Mouse (Mus musculus) CH12.LX (cell line): ENCODE results near the gene Klhl12. TPM values are rescaled to one million over a fixed set of nuclear protein-coding genes. Genes with fewer than 3 reads are reported as not detected.
"Not testable (repeated sequence)": the region's sequence is repeated elsewhere in the genome, so short reads cannot be mapped to it uniquely, and the experiment has no call there.

Experiments
- DNase-seq: peaks from one replicate; pipeline ENCODE4 v3.0.0-alpha.2; 2013; ENCODE audit errors: extremely low read depth
- H3K27ac ChIP-seq: 2 replicates; pipeline ENCODE4 v1.5.1; 2012; ENCODE audit warnings: low read depth, mild to moderate bottlenecking, control low read depth, moderate library complexity; ENCODE audit not compliant: insufficient read depth
- H3K27me3 ChIP-seq: replicated peaks from 2 replicates; pipeline ENCODE3; 2012; ENCODE audit warnings: inconsistent platforms
- H3K36me3 ChIP-seq, 2 experiments: replicated peaks in 1 of 2; 2 replicates each; pipeline versions ENCODE3 to v1.6.1; 2012; ENCODE audit warnings: inconsistent platforms in 1 of 2, low read length in 1 of 2, mild to moderate bottlenecking in 1 of 2, mixed read lengths in 1 of 2, moderate library complexity in 1 of 2; ENCODE audit not compliant: control insufficient read depth in 1 of 2, insufficient read depth in 1 of 2
- H3K4me1 ChIP-seq, 2 experiments: 2 replicates each; pipeline ENCODE4 v1.6.1; 2012; ENCODE audit warnings: inconsistent platforms in 1 of 2, moderate library complexity in 1 of 2; ENCODE audit not compliant: insufficient read depth in 2 of 2, control insufficient read depth in 1 of 2
- H3K4me2 ChIP-seq: 2 replicates; pipeline ENCODE4 v1.6.1; 2012; ENCODE audit warnings: low read depth, mild to moderate bottlenecking, control low read depth; ENCODE audit not compliant: poor library complexity, insufficient read depth, severe bottlenecking
- H3K4me3 ChIP-seq, 3 experiments: fragments of 150-350 bp in 1 of 3; sonication (generic) in 1 of 3; replicated peaks in 1 of 3; 2 replicates each; pipeline versions ENCODE3 to v1.5.1; 2011 to 2012; ENCODE audit warnings: low read depth in 2 of 3, low read length in 2 of 3, mild to moderate bottlenecking in 2 of 3, moderate library complexity in 2 of 3, control low read depth in 1 of 3, improper control_type of control experiment in 1 of 3, inconsistent platforms in 1 of 3, mixed read lengths in 1 of 3; ENCODE audit not compliant: poor library complexity in 1 of 3
- H3K79me2 ChIP-seq: replicated peaks from 2 replicates; pipeline ENCODE4 v1.6.1; 2012; ENCODE audit warnings: mild to moderate bottlenecking, moderate library complexity; ENCODE audit not compliant: control insufficient read depth, poor library complexity, insufficient read depth, severe bottlenecking; ENCODE audit errors: extremely low read depth
- H3K9ac ChIP-seq: 2 replicates; pipeline ENCODE4 v1.6.1; 2012; ENCODE audit warnings: low read depth, mild to moderate bottlenecking, control low read depth, moderate library complexity; ENCODE audit not compliant: insufficient read depth
- H3K9me3 ChIP-seq: replicated peaks from 2 replicates; pipeline ENCODE3; 2012; ENCODE audit warnings: low read length, inconsistent platforms, mixed read lengths
- CHD2 ChIP-seq: IDR thresholded peaks from 2 replicates; pipeline ENCODE4 v1.6.1; 2011; ENCODE audit warnings: low read length, improper control_type of control experiment
- CTCF ChIP-seq, 2 experiments: IDR thresholded peaks in 1 of 2; conservative IDR thresholded peaks in 1 of 2; 2 replicates each; pipeline ENCODE4 v1.5.1; 2011 to 2012; ENCODE audit warnings: low read depth in 2 of 2, low read length in 2 of 2, improper control_type of control experiment in 1 of 2, inconsistent platforms in 1 of 2, mild to moderate bottlenecking in 1 of 2, moderate library complexity in 1 of 2
- JUN ChIP-seq: IDR thresholded peaks from 2 replicates; pipeline ENCODE4 v1.6.1; 2011; ENCODE audit warnings: low read depth, mild to moderate bottlenecking, low read length, improper control_type of control experiment, moderate library complexity; ENCODE audit not compliant: insufficient read depth
- KAT2A ChIP-seq: IDR thresholded peaks from 2 replicates; pipeline ENCODE4 v1.6.1; 2012; ENCODE audit warnings: low read length, improper control_type of control experiment, inconsistent platforms; ENCODE audit not compliant: insufficient replicate concordance
- MXI1 ChIP-seq: IDR thresholded peaks from 2 replicates; pipeline ENCODE4 v1.6.1; 2011; ENCODE audit warnings: mild to moderate bottlenecking, low read depth, low read length, improper control_type of control experiment
- POLR2AphosphoS2 ChIP-seq: IDR thresholded peaks from 2 replicates; pipeline ENCODE4 v1.6.1; 2011; ENCODE audit warnings: low read depth, low read length, improper control_type of control experiment
- RAD21 ChIP-seq: IDR thresholded peaks from 2 replicates; pipeline ENCODE4 v1.6.1; 2011; ENCODE audit warnings: low read depth, mild to moderate bottlenecking, low read length, improper control_type of control experiment, moderate library complexity
- SMC3 ChIP-seq: IDR thresholded peaks from 2 replicates; pipeline ENCODE4 v1.6.1; 2011; ENCODE audit warnings: low read depth, low read length, improper control_type of control experiment
- TCF12 ChIP-seq: IDR thresholded peaks from 2 replicates; pipeline ENCODE4 v1.6.1; 2014; ENCODE audit warnings: low read depth, mild to moderate bottlenecking, inconsistent platforms, low read length, improper control_type of control experiment
- USF1 ChIP-seq: IDR thresholded peaks from 2 replicates; pipeline ENCODE4 v1.6.1; 2014; ENCODE audit warnings: low read depth, mild to moderate bottlenecking, inconsistent platforms, low read length, improper control_type of control experiment
- ZMIZ1 ChIP-seq: IDR thresholded peaks from 2 replicates; pipeline ENCODE4 v1.6.1; 2012; ENCODE audit warnings: low read depth, mild to moderate bottlenecking, inconsistent platforms, low read length, improper control_type of control experiment
- ZNF384 ChIP-seq: IDR thresholded peaks from 2 replicates; pipeline ENCODE4 v1.6.1; 2012; ENCODE audit warnings: low read depth, low read length, improper control_type of control experiment, inconsistent platforms
- dilution Hi-C: fragments of 300-500 bp; cut with MboI; formaldehyde crosslinking; loops from 2 replicates; pipeline ENCODE4 v1.14.3; 2020; ENCODE audit warnings: low sequenced_read_pairs; ENCODE audit not compliant: extremely low pct_unique_long_range_greater_than_20kb, extremely low pct_ligation_motif_present
- in situ Hi-C: fragments of 300-500 bp; cut with MboI; formaldehyde crosslinking; loops from 3 replicates; pipeline ENCODE4 v1.14.3; 2019; ENCODE audit warnings: low sequenced_read_pairs, low pct_ligation_motif_present, low pct_unique_long_range_greater_than_20kb, mixed read lengths
- polyA plus RNA-seq: library from polyadenylated mRNA; unstranded; fragments of >175 nt; gene quantifications from 2 replicates; pipeline ENCODE4 v1.2.1, GENCODE M21; 2012; ENCODE audit warnings: low read depth; ENCODE audit not compliant: insufficient read length
- total RNA-seq, 2 experiments: library from RNA; depleted of rRNA; stranded (reverse); fragments of 300-350 nt in 1 of 2; fragments of >200 nt in 1 of 2; gene quantifications; 2 replicates each; pipeline ENCODE4 v1.2.3; 2012 to 2014

Gene Klhl12
- total and polyA plus RNA-seq, 3 experiments: 17.6 to 20.8 (median 19.1) TPM

DNA sequence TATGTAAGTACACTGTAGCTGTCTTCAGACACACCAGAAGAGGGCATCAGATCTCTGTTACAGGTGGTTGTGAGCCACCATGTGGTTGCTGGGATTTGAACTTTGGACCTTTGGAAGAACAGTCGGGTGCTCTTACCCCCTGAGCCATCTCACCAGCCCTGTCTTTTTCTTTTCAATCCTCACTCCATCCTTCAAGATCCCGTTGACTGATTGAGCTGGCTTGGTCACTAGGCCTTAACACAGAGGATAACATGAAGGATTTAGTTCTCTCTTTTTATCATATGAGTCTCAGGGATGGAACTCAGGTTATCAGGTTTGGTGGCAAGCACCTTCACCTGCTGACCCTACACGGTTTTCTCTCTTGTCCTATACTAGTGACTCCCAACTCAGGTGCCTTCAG, 6.8 kb upstream of the Klhl12 start:
- H3K4me3 ChIP-seq, dilution Hi-C loops, DNase-seq, H3K9ac ChIP-seq, H3K4me2 ChIP-seq, H3K27me3 ChIP-seq, H3K27ac ChIP-seq, H3K79me2 ChIP-seq, H3K9me3 ChIP-seq, H3K4me1 ChIP-seq, in situ Hi-C loops: not testable (repeated sequence)
- H3K36me3 ChIP-seq: peaks cover 0 to 25% of the 10 kb centered on the region in 2 experiments

DNA sequence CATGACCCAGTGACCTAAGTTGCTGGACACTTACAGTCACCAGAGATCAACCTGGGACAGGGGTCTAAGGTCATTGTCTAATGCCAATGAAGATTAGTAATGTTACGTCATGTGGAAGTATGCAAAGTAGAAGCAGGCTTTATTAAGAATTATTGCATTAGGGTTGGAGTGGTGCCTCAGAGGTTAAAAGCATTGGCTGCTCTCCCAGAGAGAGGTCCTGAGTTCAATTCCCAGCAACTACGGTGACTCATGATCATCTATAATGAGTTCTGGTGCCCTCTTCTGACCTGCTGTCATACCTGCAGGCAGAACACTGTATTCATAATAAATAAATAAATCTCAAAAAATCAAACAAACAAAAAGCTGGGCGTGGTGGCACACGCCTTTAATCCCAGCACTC, 5.1 kb upstream of the Klhl12 start:
- Histone ChIP-seq H3K27me3 (no peaks in the 10 kb centered on the region), H3K4me2 (no peak overlapping the region), H3K4me3 (no peak overlapping the region), H3K9me3 (no peaks in the 10 kb centered on the region), H3K36me3 (peaks cover 0 to 20% of the 10 kb centered on the region in 2 experiments), H3K79me2 (no peaks in the 10 kb centered on the region), H3K27ac (no peak overlapping the region), H3K4me1 (peaks cover 0 to 6% of the 10 kb centered on the region in 2 experiments; a peak in 3 of 4 replicates), H3K9ac (no peak overlapping the region)
- dilution Hi-C loops (no loop called here), in situ Hi-C loops (no loop called here)
- TF ChIP-seq ZNF384: no peak
- 0 out of 4 replicates have a peak, but pooled peaks of 1 of the 2 experiments have one; percentile 10 for TF ChIP-seq CTCF (conservative IDR thresholded peaks at IDR 0.05 in 1 of 2, IDR thresholded peaks at IDR 0.05 in 1 of 2; ENCODE audit: low read depth in 2 of 2, low read length in 2 of 2)
- no peak for DNase-seq

DNA sequence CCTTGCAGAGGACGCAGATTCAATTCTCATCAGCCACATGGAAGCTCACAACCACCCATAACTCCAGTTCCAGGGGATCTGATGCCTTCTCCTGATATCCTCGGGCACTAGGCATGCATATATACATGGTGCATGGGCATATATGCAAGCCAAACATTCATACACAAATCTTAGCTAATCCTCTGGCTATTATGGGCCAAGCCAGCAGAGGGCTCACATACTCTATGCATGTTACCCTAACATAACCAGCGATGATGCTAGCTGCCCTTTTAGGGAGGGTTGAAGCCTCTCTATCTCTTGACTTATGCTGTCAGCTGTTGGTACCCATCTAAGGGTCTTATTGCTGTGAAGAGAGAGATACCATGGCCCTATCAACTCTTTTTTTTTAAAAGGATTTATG, 4.3 kb upstream of the Klhl12 start:
- H3K9ac ChIP-seq: no peak overlapping the region
- TF ChIP-seq CTCF (conservative IDR thresholded peaks at IDR 0.05 in 1 of 2, IDR thresholded peaks at IDR 0.05 in 1 of 2; ENCODE audit: low read depth in 2 of 2, low read length in 2 of 2): peak; percentile 22 to 67; a peak in 2 of 4 replicates
- TF ChIP-seq SMC3: peak; percentile 32
- no peak for TF ChIP-seq ZMIZ1
- no peak for TF ChIP-seq ZNF384
- TF ChIP-seq RAD21: peak; percentile 61
- TF ChIP-seq, all 38 proteins: peak for 3
- dilution Hi-C loops (no loop called here), in situ Hi-C loops (no loop called here)
- no peak overlapping the region for H3K27ac ChIP-seq
- H3K9me3 ChIP-seq: no peaks in the 10 kb centered on the region
- no peak overlapping the region for H3K4me2 ChIP-seq
- H3K4me3 ChIP-seq: no peak overlapping the region
- peak; percentile 33 for DNase-seq
- H3K27me3 ChIP-seq: no peaks in the 10 kb centered on the region
- no peaks in the 10 kb centered on the region; the same call in 1 of the 2 replicates for H3K79me2 ChIP-seq
- peaks cover 0 to 20% of the 10 kb centered on the region in 2 experiments for H3K36me3 ChIP-seq
- H3K4me1 ChIP-seq: peaks cover 0 to 8% of the 10 kb centered on the region in 2 experiments; a peak in 3 of 4 replicates

DNA sequence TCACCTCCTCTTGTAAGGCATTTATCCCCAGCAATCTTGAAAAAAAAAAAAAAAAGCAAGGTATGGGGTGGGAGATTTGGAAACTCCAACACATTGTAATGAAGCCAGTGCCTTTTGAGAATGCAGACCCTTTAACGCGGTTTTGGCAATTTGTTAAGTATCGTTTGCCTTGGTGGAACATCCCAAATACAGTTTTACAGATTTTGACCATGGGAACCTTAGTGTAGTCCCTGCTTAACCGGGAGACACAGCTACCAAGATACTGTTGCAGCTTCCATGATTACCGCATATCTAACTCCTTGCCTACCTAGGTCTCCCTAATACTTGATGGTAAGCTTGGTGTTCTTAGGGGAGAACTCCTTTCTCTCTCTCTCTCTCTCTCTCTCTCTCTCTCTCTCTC, 729 bp downstream of the Klhl12 start:
- Histone ChIP-seq H3K4me2 (peak overlapping the region; percentile 90), H3K9me3 (no peaks in the 10 kb centered on the region), H3K4me3 (peak overlapping the region; percentile 79 to 87 (median 87)), H3K9ac (peak overlapping the region; percentile 79), H3K36me3 (peaks cover 16 to 31% of the 10 kb centered on the region in 2 experiments), H3K27ac (no peak overlapping the region), H3K4me1 (peaks cover 0 to 23% of the 10 kb centered on the region in 2 experiments; a peak in 3 of 4 replicates), H3K79me2 (peaks cover 9% of the 10 kb centered on the region; the same call in 1 of the 2 replicates), H3K27me3 (no peaks in the 10 kb centered on the region)
- in situ Hi-C loops (no loop called here), dilution Hi-C loops (no loop called here)
- DNase-seq: no peak
- TF ChIP-seq USF1 (no peak), ZMIZ1 (no peak), TCF12 (no peak), POLR2AphosphoS2 (no peak), JUN (no peak), CHD2 (no peak), KAT2A (no peak), MXI1 (no peak)
